Mouse (Mus musculus) kidney, adult 2 months (tissue): ENCODE data around the gene Ccm2l.

Experiments
- CTCF ChIP-seq: fragments of 200-500 bp; conservative IDR thresholded peaks from 2 replicates; pipeline ENCODE4 v1.5.1; 2011; ENCODE audit warnings: low read depth, mild to moderate bottlenecking, control low read depth, low read length, moderate library complexity, mixed read lengths; ENCODE audit not compliant: insufficient read depth, insufficient read length
- POLR2A ChIP-seq: fragments of 200-500 bp; IDR thresholded peaks from one replicate; pipeline ENCODE4 v1.6.1; 2011; ENCODE audit warnings: low read depth, low read length, control low read depth

- TF ChIP-seq CTCF (no peak), POLR2A (no peak)
Measured at GRCm38 (mm10) chr2:153122701-153123100, 56.9 kb downstream of the Ccm2l start.
